Mouse (Mus musculus): ENCODE measurements at regions not wholly inside any gene's neighbourhood (a gene's known extent, or its start where the extent isn't known, plus 50 kb on each side); places are given as distances from the start of the nearest gene placed in this dataset.
A peak's percentile ranks its signal among the peaks of the same experiment; 100 is the strongest.

DNA sequence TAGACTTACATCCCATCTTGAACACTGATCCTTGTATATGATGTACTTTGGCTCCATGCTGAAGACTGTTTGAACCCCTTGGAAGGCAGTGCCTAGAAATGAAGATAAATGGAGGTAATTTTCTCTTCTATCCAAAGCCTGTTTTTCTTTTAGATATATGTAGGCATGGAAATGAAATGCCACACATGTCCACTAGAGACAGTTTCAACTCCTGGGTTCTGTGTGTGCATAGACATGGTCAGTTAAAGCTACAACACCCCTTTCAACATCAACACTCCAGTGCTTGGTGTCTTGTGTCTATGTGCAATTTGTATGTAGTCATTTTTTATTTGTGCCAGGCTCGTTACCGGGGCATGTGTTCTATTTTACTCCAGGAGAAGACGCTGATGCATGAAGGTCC lies 179.7 kb upstream of the Lpp start:
- no peak for DNase-seq

DNA sequence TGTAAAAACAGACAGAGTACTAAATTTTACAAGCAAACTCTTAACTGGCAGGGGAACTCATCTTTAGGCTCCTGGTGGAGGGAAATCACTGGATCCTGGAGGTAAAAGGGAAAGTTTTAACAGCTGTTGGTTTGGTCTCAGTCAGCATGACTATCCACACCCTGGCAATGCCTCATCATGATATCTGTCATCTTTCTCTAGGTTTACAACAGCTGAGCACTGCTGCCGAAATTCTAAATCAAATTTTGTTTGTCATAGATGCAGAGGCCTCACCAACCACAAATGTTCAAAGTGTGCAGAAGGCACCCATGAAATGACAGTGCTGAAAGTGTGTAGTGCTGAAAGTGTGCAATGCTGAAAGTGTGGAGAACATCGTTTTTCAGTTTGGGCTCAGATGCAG lies 180.6 kb upstream of the Lpp start:
- DNase-seq = no peak

DNA sequence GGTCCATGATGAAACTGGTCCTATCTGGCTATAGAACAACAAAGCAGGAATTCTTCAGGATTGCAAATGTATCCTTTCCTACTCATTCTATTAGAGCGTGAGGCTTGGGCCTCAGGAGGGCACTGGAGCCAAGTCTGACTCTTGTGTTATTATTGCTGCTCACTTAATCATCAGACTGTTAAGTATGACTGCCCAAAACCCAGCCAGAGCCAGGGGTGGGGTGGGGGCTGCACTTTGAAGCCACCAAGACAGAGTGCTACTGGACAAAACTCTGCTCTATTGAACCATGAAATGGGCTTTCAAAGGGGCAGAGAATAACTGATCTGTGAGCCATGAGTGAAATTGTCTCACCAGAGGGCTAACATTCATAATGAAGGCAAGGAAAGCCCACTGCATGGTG lies 181.7 kb upstream of the Lpp start:
- no peak for DNase-seq

DNA sequence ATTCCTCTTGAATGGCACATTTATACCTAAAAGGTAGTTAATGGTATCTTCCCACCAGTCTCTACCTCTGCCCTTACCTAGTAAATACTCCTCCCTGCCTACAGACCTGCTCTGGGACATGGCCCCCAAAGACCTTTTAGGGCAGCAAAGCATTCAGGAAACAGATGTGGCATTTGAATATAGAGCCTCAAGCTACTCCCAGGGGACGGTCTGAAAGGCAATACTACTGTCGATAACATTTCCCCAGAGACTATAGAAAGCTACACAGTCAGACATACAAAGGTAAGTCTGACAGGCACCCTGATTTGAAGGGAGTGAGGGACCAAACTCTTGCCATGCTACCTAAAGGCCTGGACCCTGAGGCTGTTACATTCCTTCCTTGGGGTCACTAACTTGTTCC lies 184.4 kb upstream of the Lpp start:
- DNase-seq = no peak

DNA sequence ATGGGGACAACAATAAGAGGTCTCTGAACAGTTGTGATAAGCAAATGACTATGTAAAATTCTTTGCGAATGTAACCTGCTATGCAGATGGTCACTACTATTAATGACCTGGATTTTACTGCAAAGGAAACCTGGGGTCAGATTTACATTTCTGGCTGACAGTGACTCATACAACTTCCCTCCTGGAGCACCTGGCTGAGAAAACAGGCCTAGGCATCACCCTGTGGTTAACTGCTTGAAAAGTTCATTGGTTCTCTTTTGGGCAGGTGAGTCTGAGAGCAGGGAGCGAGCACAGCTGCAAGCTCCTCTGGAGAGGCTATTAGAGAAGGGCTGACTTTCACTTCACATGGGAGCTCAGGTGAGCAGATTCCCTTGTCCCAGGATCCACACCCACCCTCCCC lies 185.2 kb upstream of the Lpp start:
- no peak for DNase-seq

DNA sequence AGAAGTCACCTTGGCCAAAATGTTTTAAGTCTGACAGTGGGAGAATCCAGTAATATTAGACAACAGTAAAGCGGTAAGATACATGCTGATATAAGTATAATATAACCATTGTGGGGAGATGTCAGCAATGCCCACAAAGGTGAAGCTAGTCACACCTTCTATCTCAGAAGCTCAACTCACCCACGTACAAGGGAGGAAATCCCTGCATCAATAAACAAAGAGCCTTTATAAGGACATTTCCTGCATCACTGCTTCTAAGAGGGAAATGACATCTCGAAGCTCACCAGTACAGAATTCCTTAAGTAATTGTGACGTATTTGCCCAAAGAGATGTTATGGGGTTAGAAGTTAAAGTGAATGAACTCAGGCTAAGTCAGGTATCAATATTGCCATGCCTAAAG lies 186.3 kb upstream of the Lpp start:
- no peak for DNase-seq

DNA sequence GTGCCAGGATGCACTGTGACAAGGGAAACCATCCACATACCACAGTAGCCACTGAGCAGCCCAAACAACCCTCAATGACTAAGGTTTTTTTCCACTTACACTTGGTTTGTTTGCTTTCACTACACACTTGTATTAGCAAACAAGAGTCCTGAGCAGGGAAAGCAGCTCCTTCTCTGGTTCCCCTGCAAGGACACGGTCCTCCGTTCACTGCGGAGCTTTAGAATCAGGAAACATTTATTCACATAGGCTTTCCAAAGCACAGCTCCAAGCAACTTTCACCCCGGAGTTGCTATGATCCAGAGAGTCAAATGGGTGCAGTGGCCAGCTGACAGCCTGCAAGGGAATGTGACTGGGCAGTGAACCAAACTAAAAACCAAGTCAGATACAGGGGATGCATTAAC lies 186.8 kb upstream of the Lpp start:
- DNase-seq = no peak

DNA sequence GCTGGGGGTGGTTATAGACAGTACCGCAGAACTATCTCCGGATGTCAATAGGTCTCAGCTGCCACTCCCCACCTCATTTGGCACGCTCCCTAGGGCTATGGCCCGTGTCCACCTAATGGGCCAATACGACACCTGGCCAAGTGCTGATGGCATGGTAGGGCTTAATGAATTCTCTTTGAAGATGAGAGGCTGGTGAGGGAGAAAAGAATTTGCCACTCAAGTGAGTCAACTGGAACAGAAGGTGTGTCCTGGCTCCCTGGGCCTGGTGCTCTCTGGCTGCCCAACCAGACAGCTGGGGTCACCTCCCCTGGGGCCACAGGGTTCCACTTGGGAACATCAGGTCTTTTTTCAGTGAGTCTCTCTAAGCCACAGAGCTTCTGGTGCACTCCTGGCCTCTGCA lies 187.7 kb upstream of the Lpp start:
- no peak for DNase-seq

DNA sequence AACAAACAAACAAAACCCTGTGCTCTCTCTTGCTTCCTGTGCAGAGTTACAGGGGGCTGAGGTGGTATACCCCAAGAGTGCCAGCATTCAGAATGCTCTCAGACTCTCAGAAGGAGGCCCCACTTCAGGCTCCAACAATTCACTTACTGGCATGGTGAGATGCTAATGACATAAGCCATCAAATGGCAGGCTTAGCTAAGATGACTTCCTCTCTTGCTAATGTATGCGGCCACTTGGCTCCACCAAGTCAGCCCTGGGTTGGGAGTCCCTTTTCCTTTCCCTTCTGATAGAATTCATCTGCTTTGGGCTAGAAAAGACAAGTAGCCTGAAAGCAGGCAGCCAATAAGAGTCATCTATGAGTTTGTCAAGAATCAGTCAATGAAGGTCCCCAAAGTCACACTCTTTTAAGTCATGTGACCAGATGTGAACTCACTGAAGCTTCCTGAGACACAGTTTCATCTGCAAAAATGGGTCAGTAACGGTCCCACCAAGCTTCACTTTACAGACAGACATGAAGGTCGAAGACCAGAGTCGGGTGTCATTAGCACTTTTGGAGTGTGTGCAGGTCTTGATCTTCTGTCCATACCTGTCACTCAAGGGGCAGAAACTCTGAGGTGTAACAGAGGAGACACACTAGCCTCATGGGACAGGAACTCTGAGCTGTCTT lies 189.1 kb upstream of the Lpp start:
- no peak for DNase-seq

DNA sequence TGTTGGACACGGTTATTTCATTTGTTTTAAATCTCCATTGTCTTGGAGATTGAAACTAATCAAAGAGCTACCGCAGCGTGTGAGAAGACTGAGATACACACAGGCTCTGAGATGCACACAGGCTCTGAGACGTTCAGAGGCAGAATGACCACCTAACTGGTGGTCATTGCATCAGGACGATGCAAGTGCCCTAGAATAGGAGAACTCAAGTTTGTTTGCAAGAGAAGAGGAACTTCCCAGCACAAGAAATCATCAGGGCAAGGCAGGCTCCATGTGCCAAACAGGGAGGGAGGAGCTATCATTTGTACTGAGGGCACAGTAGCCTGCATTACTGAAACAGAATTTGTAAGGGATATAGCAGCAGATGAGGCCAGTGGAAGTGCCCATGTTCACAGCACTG lies 190.7 kb upstream of the Lpp start:
- no peak for DNase-seq

DNA sequence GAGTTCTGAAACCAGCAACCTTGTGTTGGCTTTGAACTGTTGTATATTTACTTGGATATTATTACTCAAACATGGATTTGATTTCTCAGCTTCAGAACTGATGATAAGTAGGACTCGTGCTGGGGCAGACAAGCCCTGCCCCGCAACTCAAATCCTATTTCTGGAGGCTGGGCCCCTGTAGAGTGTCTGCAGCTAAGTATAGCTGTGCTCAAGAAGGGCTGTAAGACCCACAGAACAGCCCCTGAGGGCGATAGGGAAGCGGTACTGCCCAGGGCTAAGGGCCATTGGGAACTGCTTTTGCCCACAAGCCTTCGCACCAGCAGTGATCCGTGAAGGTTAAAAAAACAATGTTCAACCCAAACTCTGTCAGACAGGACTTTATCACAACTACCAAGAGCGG lies 191.9 kb upstream of the Lpp start:
- no peak for DNase-seq

DNA sequence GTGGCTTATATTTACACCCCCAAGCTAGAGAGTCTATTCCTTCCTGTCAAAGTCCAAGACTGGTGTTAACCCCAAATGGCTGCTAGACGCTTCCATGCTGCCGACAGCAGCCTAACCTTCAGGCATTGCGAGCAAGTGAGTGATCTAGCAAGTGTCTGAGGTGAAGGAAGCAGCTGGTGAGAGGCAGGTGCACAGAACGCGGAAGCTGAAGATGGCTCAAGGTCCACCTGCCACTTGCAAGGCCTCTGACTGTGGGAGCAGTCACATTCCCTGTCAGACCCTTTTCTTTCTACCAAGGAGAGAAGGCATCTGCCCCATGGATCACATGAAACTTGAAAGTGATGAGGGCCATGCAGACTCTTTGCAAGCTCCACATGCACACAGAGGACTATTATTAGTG lies 193.1 kb upstream of the Lpp start:
- no peak for DNase-seq

DNA sequence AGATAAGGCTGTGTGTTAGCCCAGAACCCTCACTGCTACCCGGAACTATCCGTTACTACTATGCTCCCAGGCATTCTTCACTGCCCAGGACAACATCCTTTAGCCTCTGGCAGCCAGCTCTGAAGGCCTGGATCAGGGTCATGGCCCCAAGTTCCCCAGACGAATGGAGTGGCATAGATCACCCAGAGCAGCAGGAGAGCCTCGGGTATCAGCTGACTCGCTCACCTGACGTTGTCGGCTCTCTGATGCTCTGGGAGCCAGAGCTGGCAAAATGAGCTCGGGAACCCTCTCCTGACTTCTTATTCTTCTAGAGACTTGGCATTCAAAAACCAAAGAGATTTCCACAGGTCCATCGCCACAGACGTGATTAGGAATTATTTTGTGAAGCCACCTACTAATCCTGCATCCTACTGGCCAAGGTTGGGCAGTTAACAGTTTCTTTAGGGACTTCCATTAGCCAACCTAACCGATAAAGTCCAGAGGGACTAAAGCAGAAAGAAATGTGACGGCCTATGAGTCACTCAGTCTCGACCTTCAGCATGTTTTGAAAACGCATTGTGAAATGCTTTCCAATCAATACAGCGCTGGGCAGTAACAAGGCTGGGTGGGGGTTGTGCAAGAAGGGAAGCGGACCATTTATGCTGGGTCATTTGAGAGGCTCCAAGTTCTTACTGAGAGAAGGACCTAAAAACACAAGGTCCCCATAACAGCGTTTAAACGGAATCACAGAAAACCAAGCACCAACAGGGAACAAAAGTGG lies 193.7 kb upstream of the Lpp start:
- DNase-seq = peak; percentile 70

DNA sequence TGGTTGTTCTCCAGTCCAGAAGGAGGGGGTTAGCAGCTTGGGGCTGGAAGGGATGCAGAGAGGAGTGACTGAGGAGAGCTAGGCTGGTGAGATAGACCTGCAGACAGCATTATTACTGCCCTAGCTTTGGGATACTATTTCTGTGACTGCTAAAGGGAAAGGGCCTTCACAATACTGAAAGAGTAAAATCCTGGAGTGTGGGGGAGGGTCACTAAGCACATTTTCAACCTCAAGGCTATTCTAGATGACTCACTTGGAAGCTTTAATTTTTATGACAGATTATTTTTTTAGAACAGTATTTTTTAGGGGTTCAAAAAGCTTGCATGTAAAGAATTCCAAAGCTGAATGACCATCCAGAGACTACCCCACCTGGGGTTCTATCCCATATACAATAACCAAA lies 195.0 kb upstream of the Lpp start:
- peak; percentile 49 for DNase-seq

DNA sequence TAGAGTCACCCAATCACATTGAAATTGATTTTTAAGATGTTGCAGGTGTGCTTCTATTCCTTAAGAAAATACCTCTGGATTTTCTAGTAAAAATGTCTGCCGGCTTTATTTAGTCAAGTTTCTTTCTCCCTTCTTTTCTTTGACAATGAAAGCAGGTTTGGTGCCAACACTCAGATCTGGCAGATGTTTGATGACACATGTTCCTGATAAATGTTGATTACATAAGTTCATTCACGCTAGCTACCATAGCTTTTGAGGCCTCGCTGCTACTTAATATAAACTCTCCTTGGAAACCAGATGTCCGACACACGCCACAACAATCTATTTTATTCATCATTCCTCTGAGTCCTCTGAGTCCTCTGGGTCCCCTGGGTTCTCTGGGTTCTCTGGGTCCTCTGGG lies 195.7 kb upstream of the Lpp start:
- no peak for DNase-seq

DNA sequence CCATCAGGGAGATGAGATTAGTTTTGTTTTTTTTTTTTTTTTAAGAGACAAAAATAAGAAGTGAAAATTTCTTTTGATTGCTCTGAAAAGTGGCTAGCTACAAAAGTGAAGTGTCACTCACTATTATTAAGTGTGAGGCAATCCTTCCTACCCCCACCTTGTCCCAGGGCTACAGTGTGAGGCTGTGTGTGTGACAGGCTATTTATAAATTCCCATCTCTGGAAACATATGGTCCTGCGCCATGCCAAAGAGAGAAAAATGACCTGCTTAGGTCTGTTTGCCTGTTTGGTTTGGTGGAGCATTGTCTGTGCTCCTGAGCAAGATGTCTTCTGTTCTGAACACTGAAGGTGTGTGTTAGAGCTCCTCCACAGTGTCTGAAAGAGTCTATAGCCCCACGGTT lies 199.4 kb upstream of the Lpp start:
- no peak for DNase-seq

DNA sequence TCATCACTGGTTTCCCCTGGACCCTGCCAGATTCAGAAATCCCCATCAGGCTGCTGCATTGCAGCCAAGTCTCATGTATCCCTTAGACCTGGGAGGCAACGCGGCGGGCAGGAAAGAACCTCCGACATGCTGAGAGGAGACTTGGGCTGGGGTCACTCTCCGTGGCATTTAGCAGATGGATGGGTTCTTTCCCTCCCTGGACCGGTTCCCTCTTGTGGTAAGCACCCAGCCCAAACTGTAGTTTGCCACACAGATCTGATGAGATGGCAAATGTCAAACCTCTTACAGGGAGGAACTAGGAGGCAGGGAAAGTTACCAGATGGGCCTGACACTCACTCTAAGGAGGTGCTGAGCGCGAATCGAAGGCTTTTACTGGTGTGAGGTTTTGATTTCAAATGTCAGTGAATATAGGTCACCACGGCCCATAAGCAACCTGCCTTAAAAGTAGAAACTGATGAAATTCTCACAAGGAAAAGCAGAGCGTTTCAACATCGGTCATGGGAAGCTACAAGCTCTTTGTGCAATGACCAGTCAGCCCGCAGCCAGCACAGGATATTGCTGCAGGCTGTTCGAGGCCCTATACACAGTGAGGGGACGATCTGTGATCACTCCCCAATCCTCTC lies 199.9 kb upstream of the Lpp start:
- DNase-seq = no peak

DNA sequence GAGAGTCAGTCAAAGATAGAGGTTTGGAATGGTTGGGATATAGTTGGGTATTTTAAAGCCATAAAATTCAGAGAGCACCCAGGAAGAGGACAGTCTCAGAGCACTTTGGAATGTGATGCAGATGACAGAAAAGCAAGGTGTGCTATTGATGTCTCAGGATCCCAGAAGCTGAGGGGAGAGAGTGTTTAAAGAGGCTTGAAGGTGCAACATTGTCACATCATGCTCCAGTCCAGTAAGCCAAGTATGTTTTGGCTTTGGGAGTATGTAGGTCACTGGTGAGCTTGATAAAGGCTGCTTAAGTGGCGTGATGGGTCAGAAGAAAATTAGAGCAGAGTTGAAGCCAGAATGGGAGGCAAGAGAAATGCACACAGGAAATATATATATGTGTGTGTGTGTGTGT lies 201.3 kb upstream of the Lpp start:
- DNase-seq = no peak

DNA sequence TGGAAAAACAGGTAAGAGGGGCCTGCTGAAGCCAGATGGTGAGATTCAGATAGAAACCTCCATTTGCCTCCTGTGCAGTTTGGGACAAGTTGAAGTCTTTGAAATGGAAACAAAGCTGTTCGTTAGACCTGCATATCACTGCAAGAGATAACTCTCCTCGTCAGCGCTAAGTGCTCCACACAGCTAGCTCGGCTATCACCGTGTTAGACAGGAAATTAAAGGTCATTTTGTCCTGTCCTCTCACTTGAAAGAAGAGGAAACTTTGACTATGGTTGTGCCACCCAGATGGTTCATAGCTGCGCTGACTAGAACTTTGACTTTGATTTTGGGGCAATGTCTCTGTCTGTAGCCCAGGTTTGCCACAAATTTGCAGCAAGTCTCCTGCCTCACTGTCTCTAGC lies 198.5 kb upstream of the Bcl6 start:
- no peak for DNase-seq

DNA sequence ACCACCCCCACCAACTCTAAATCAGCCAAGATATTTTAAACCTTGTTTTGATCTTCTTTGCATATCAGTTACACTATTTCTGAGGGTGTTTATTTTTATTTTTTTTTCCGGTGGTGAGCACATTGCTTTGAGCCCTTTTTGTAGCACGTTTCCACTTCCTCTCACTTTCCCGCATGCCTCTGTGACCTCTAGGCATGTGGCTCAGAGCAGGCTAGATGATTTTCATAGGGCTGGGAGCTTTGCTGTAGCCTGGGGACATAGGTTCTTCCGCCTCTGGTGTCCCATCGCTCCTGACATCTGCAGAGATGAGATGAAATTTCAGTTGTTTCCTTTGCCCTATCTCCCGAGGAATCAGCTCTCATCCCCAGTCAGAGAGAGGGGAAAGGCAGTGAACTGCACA lies 197.3 kb upstream of the Bcl6 start:
- DNase-seq = no peak

DNA sequence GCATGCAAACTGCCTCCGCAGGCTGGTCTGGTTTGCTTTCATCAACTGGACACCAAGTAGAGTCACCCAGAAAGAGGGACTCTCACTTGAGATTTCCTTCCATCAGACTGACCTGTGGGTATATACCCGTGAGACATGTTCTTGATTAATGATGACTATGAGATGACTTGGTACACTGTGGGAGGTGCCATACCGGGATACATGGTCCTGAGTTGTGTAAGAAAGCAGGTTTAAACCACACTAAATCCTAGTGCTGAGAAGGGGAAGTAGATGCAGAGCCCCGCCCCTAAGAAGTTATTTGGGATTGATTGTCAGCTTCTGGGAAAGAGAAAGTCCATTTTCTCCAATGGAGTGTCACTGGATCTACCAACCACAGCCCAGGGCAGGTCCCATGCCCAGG lies 196.2 kb upstream of the Bcl6 start:
- no peak for DNase-seq

DNA sequence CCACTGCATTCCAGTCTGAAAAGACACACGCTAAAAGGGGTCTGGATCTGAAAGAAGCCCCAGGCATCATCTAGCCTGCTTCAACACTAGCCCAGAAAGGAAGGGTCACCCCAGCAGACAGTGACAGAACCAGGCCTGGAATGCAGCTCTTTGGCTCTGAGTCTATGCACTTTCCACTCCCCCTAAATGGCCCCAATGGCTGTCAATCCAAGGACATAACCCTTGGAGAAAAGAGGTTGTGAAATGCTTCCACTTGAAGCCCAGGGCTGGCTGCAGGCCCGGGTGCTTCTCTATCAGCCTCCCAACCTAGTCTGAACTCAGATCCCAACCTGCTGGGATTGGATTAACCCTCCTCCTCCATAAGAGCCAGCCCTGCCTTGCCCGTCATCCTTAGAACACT lies 194.6 kb upstream of the Bcl6 start:
- DNase-seq = peak; percentile 79

DNA sequence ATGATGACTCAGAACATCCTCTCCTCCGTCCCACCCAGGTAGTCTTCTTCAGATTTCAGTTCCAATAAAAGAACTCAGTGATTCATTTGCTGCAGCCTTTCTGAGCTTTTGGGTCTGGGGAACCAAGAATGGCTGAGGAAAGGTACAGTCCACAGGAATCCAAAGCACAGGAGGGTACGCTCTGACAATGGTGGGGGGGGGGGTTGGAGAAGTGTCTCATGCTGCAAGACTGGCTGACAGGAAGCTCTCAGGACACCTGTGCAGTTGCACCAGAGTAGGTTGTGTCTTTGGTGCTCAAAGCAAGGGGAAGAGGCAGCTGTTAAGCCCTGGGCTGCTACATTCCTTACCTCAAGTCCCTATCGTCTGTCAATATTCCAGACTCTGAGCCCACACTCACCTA lies 192.7 kb upstream of the Bcl6 start:
- no peak for DNase-seq

DNA sequence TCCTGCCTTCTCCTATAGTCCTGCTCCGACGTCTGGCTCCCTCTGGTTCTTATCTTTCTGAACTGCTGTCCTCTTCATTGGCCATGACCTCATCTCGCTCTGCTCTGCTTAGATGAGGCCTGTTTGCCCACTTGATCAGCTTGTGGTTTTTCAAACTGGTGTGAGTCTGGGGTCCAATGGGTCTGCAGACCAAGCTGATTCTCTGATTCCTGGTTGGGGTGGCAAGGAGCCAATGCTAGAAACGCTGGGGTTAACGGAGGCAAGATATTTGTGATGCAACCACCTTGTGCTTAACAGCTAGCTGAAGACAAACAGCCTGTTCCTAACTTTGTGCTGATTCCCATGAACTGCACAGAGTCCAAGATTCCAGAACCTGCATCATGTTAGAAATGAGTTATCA lies 192.0 kb upstream of the Bcl6 start:
- DNase-seq = peak; percentile 35

Data from adrenal gland, postnatal 14 days (tissue).